Mouse (Mus musculus): Measurements from ENCODE around the gene Rab3gap1. TPM values are rescaled to one million over a fixed set of nuclear protein-coding genes. Genes with fewer than 3 reads are reported as not detected.

Gene Rab3gap1
- total and polyA plus RNA-seq, 2 experiments from 2014 or later = 13.5 to 34.6 TPM

DNA sequence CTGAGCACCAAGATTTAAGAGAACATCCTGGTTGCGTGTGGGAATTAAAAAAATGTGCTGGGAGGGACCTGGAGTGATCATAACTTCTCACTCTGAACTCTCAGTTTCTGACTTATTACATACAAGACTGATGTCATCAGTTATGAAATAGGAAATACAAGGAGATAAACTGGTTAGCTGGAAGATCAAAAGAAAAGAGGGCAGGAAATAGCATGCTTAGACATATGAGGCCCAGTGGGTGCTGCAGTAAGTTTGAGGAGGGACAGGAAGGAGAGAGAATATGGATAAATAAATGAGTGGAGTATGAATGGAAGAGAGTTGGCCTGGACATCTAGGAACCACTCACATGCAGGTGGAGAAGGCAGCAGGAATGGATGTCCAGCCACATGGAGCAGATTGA, 109.6 kb downstream of the Rab3gap1 start:
- DNase-seq (no peak), ATAC-seq (no peak)
- Histone ChIP-seq H3K36me3 (ENCODE audit: insufficient read depth) (no peaks in the 10 kb centered on the region), H3K4me2 (ENCODE audit: low read depth) (no peak overlapping the region), H3K4me1 (ENCODE audit: insufficient read depth) (no peaks in the 10 kb centered on the region), H3K9ac (no peak overlapping the region), H3K27ac (ENCODE audit: low read depth, low read length) (no peak overlapping the region), H3K4me3 (ENCODE audit: low read depth, low read length) (no peak overlapping the region), H3K27me3 (ENCODE audit: insufficient read depth, low read length) (no peaks in the 10 kb centered on the region), H3K9me3 (ENCODE audit: low read length) (no peaks in the 10 kb centered on the region)
- 95% methylated on average over 1 of the region's 1 CpGs for WGBS
- TF ChIP-seq CTCF (IDR thresholded peaks at IDR 0.05; ENCODE audit: low read depth) = no peak

DNA sequence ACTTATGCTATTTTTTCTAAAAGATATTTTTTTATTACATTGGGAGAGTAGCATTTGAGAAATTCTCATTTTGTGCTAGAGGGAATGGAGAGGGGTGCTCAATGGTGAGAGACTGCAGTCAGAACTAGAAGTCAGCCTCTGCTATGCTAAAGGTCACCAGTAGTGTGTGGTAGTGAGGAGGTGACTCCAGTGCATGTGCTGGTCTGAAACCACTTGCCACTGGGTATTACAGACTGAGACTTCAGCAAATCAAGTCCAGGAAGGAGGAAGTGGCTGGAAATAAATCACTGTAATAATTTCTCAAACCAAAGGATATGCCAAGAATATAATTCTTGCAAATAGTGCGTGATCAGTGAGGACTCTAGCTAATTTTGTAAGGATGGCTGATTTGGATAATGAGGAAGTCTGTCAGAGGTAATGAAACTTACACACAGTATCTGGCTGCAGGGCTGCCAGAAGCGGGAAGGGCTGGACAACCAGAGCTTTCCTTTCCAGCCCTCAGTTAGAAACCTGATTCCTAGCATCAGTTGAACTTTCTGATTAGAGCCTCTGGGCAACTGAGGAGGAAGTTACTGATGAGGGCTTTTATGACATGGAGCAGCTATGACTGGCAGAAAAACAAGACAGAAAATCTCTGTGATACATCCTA, 112.5 kb downstream of the Rab3gap1 start:
- Histone ChIP-seq H3K27me3 (ENCODE audit: insufficient read depth, low read length) (no peaks in the 10 kb centered on the region), H3K9me3 (ENCODE audit: low read length) (no peaks in the 10 kb centered on the region), H3K4me1 (ENCODE audit: insufficient read depth) (no peaks in the 10 kb centered on the region), H3K36me3 (ENCODE audit: insufficient read depth) (no peaks in the 10 kb centered on the region), H3K4me2 (ENCODE audit: low read depth) (no peak overlapping the region), H3K9ac (no peak overlapping the region), H3K4me3 (ENCODE audit: low read depth, low read length) (no peak overlapping the region), H3K27ac (ENCODE audit: low read depth, low read length) (no peak overlapping the region)
- TF ChIP-seq CTCF (IDR thresholded peaks at IDR 0.05; ENCODE audit: low read depth) = no peak; the same call in 1 of the 2 replicates
- ATAC-seq = no peak
- no peak for DNase-seq
- 65% methylated on average over 2 of the region's 2 CpGs for WGBS

DNA sequence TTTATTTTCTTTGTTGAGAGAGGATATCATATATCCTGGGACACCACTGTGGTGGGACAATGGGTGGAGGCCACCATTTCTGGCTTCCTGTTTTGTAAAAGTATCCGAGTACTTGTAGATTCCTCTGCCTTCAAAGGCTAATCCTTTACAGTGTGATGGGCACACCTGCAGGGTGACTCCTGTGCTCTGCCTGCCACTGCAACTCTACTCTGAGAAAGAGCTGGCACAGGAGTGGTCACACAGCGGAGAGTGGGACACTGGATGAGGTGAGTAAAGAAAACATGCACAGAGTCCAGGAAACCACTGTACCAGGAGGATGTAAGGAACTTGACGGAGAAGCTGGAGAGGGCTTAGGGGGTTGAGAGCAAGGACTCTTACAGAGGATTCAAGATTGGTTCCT, 113.7 kb downstream of the Rab3gap1 start:
- ATAC-seq (no peak), DNase-seq (no peak)
- H3K9me3 ChIP-seq (ENCODE audit: low read length) = no peaks in the 10 kb centered on the region
- H3K27ac ChIP-seq (ENCODE audit: low read depth, low read length) = no peak overlapping the region
- H3K9ac ChIP-seq = no peak overlapping the region
- H3K36me3 ChIP-seq (ENCODE audit: insufficient read depth) = no peaks in the 10 kb centered on the region
- no peaks in the 10 kb centered on the region for H3K4me1 ChIP-seq (ENCODE audit: insufficient read depth)
- no peaks in the 10 kb centered on the region for H3K27me3 ChIP-seq (ENCODE audit: insufficient read depth, low read length)
- no peak overlapping the region for H3K4me2 ChIP-seq (ENCODE audit: low read depth)
- H3K4me3 ChIP-seq (ENCODE audit: low read depth, low read length) = no peak overlapping the region
- no peak for TF ChIP-seq CTCF (IDR thresholded peaks at IDR 0.05; ENCODE audit: low read depth)
- WGBS = 85% methylated on average over 3 of the region's 3 CpGs

DNA sequence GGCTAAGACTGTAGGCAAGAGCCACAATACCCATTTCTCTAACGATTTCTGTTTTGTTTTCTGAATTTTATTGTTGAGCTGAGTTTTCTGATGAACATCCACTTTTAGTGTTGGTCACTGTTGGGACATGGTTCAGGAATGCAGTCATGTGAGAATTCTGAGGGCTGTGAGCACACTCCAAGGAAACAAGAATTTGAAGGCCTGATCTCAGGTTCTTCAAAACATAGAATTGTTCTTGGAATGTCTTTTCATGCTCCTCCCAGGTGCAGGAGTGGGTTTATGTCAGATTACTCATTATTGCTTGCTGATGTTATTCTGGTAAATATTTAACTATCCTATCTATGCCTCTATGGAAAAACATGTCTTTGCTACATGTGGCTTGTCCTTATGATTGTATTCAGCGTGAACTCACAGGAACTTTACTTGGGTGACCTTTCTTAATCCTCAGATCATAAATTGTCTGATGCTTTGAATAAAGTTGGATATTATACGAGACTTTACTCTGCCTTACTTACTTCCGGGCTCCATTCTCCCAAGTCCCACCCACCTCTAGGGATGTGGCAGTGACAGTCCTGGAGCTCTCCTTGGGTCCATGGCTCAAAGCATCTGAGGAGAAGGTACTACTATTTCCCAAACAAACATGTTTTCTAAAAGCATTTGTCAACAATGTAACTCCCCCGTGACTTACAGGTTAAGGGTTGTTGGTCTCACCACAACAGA, 114.9 kb downstream of the Rab3gap1 start:
- no peak for DNase-seq
- Histone ChIP-seq H3K36me3 (ENCODE audit: insufficient read depth) (no peaks in the 10 kb centered on the region), H3K4me3 (ENCODE audit: low read depth, low read length) (no peak overlapping the region), H3K4me1 (ENCODE audit: insufficient read depth) (no peaks in the 10 kb centered on the region), H3K4me2 (ENCODE audit: low read depth) (no peak overlapping the region), H3K9ac (no peak overlapping the region), H3K27me3 (ENCODE audit: insufficient read depth, low read length) (no peaks in the 10 kb centered on the region), H3K9me3 (ENCODE audit: low read length) (no peaks in the 10 kb centered on the region), H3K27ac (ENCODE audit: low read depth, low read length) (no peak overlapping the region)
- 92% methylated on average over 5 of the region's 5 CpGs for WGBS
- ATAC-seq = no peak
- TF ChIP-seq CTCF (IDR thresholded peaks at IDR 0.05; ENCODE audit: low read depth) = no peak

GRCm38 (mm10) chr1:127985391-127985790, 116.8 kb downstream of the Rab3gap1 start:
- no peak overlapping the region for H3K4me3 ChIP-seq (ENCODE audit: low read depth, low read length)
- no peak overlapping the region for H3K27ac ChIP-seq (ENCODE audit: low read depth, low read length)
- no peaks in the 10 kb centered on the region for H3K9me3 ChIP-seq (ENCODE audit: low read length)
- no peak overlapping the region for H3K9ac ChIP-seq
- ATAC-seq = no peak
- no peak for DNase-seq
- H3K36me3 ChIP-seq (ENCODE audit: insufficient read depth) = no peaks in the 10 kb centered on the region
- no peaks in the 10 kb centered on the region for H3K27me3 ChIP-seq (ENCODE audit: insufficient read depth, low read length)
- peaks cover 8% of the 10 kb centered on the region for H3K4me1 ChIP-seq (ENCODE audit: insufficient read depth)
- WGBS = 49% methylated on average over 3 of the region's 3 CpGs
- H3K4me2 ChIP-seq (ENCODE audit: low read depth) = no peak overlapping the region
- TF ChIP-seq CTCF (IDR thresholded peaks at IDR 0.05; ENCODE audit: low read depth) = peak; percentile 6; the same call in 1 of the 2 replicates

- Histone ChIP-seq H3K27ac (ENCODE audit: low read depth, low read length) (no peak overlapping the region), H3K9ac (no peak overlapping the region), H3K27me3 (ENCODE audit: insufficient read depth, low read length) (no peaks in the 10 kb centered on the region), H3K4me1 (ENCODE audit: insufficient read depth) (peaks cover 14% of the 10 kb centered on the region), H3K4me2 (ENCODE audit: low read depth) (no peak overlapping the region), H3K36me3 (ENCODE audit: insufficient read depth) (no peaks in the 10 kb centered on the region), H3K4me3 (ENCODE audit: low read depth, low read length) (no peak overlapping the region), H3K9me3 (ENCODE audit: low read length) (no peaks in the 10 kb centered on the region)
- DNase-seq (no peak), ATAC-seq (no peak)
- WGBS = 90% methylated on average over 3 of the region's 3 CpGs
- TF ChIP-seq CTCF (IDR thresholded peaks at IDR 0.05; ENCODE audit: low read depth) = no peak
Measured at GRCm38 (mm10) chr1:127988246-127988645, 119.7 kb downstream of the Rab3gap1 start.

DNA sequence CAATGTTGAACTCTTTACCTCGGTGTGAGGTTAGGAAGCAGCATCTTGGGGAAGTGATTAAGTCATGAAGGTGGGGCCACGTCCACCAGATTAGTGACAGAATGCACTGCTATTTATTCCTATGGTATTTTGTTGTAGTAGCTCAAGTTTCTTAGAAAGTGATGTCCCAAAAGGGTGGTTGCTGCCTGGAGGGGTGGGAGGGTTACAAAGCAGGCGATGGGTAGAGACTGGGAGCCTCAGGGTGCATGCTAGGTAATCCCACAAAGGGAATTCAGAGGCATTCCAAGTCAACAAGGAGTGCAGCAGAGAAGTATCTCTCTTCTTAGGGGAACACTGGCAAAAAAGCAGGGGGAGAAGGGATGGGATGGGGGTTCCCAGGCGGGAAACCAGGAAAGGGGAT, 120.8 kb downstream of the Rab3gap1 start:
- no peak overlapping the region for H3K4me2 ChIP-seq (ENCODE audit: low read depth)
- ATAC-seq (no peak), DNase-seq (no peak)
- no peaks in the 10 kb centered on the region for H3K9me3 ChIP-seq (ENCODE audit: low read length)
- no peak overlapping the region for H3K4me3 ChIP-seq (ENCODE audit: low read depth, low read length)
- no peak for TF ChIP-seq CTCF (IDR thresholded peaks at IDR 0.05; ENCODE audit: low read depth)
- WGBS = 73% methylated on average over 4 of the region's 4 CpGs
- no peak overlapping the region for H3K9ac ChIP-seq
- H3K4me1 ChIP-seq (ENCODE audit: insufficient read depth) = peaks cover 17% of the 10 kb centered on the region
- 0 out of 2 replicates have a peak overlapping the region, but pooled peaks have one; percentile 79 for H3K27ac ChIP-seq (ENCODE audit: low read depth, low read length)
- no peaks in the 10 kb centered on the region for H3K36me3 ChIP-seq (ENCODE audit: insufficient read depth)
- no peaks in the 10 kb centered on the region for H3K27me3 ChIP-seq (ENCODE audit: insufficient read depth, low read length)

All from forebrain, postnatal 0 days (tissue).